Mouse (Mus musculus): ENCODE measurements around the gene Tmem141. TPM values are rescaled to one million over a fixed set of nuclear protein-coding genes. Genes with fewer than 3 reads are reported as not detected.

Tmem141 gene
- polyA plus RNA-seq, 1 experiment from 2014 or later = 16.6 TPM

- no peaks in the 10 kb centered on the region for H3K9me3 ChIP-seq
- H3K27ac ChIP-seq (replicated peaks) = peak overlapping the region; percentile 92
- 20% methylated on average over 11 of the region's 11 CpGs for WGBS
- peak overlapping the region; percentile 71 for H3K4me3 ChIP-seq
- H3K36me3 ChIP-seq (replicated peaks) = peaks cover 42% of the 10 kb centered on the region
- peaks cover 56% of the 10 kb centered on the region for H3K4me1 ChIP-seq
- H3K27me3 ChIP-seq (replicated peaks; ENCODE audit: low read depth, poor library complexity, severe bottlenecking) = peaks cover 39% of the 10 kb centered on the region
- no peak for DNase-seq (ENCODE audit: low spot score)
Measured at GRCm38 (mm10) chr2:25574136-25574535, 47.7 kb downstream of the Tmem141 start.

- Histone ChIP-seq H3K36me3 (replicated peaks) (peaks cover 52% of the 10 kb centered on the region), H3K4me1 (peaks cover 45% of the 10 kb centered on the region), H3K27me3 (replicated peaks; ENCODE audit: low read depth, poor library complexity, severe bottlenecking) (peaks cover 28% of the 10 kb centered on the region), H3K27ac (replicated peaks) (no peak overlapping the region), H3K9me3 (no peaks in the 10 kb centered on the region), H3K4me3 (peak overlapping the region; percentile 71)
- WGBS = 97% methylated on average over 2 of the region's 2 CpGs
- no peak for DNase-seq (ENCODE audit: low spot score)
Measured at GRCm38 (mm10) chr2:25573068-25573467, 48.7 kb downstream of the Tmem141 start.

- H3K27me3 ChIP-seq (replicated peaks; ENCODE audit: low read depth, poor library complexity, severe bottlenecking) = peaks cover 10% of the 10 kb centered on the region
- H3K9me3 ChIP-seq = no peaks in the 10 kb centered on the region
- peaks cover 28% of the 10 kb centered on the region for H3K4me1 ChIP-seq
- WGBS = 87% methylated on average over 4 of the region's 4 CpGs
- H3K36me3 ChIP-seq (replicated peaks) = peaks cover 71% of the 10 kb centered on the region
- DNase-seq (ENCODE audit: low spot score) = no peak
- no peak overlapping the region for H3K27ac ChIP-seq (replicated peaks)
- no peak overlapping the region for H3K4me3 ChIP-seq
Measured at GRCm38 (mm10) chr2:25571221-25571620, 50.6 kb downstream of the Tmem141 start.

Other genes with a start within 250 kb of the Tmem141 start
- 73.6 and 74.6 TPM in 2 replicates for gene Sapcd2, start 249.7 kb downstream of the Tmem141 start, polyA plus RNA-seq (2016; fragmentation: Nextera tagmentation; extraction: Ambion mirVana)
- 0.14 TPM in 1 of 2 replicates, not detected in the other for gene Entpd2, start 226.1 kb downstream of the Tmem141 start, polyA plus RNA-seq (2016; fragmentation: Nextera tagmentation; extraction: Ambion mirVana)
- 38.3 and 40.3 TPM in 2 replicates for gene Npdc1, start 222.7 kb downstream of the Tmem141 start, polyA plus RNA-seq (2016; fragmentation: Nextera tagmentation; extraction: Ambion mirVana)
- gene Fut7, start 198.7 kb downstream of the Tmem141 start, polyA plus RNA-seq (2016; fragmentation: Nextera tagmentation; extraction: Ambion mirVana) = not detected in 2 replicates
- gene Abca2, start 193.3 kb downstream of the Tmem141 start, polyA plus RNA-seq (2016; fragmentation: Nextera tagmentation; extraction: Ambion mirVana) = 4.3 and 5.6 TPM in 2 replicates
- 0.60 and 1.4 TPM in 2 replicates for gene Clic3, start 165.2 kb downstream of the Tmem141 start, polyA plus RNA-seq (2016; fragmentation: Nextera tagmentation; extraction: Ambion mirVana)
- 15.8 and 16.0 TPM in 2 replicates for gene Paxx, start 160.9 kb downstream of the Tmem141 start, polyA plus RNA-seq (2016; fragmentation: Nextera tagmentation; extraction: Ambion mirVana)
- 0.18 TPM in 1 of 2 replicates, not detected in the other for gene Ptgds, start 152.0 kb downstream of the Tmem141 start, polyA plus RNA-seq (2016; fragmentation: Nextera tagmentation; extraction: Ambion mirVana)
- gene Lcn12, start 128.1 kb downstream of the Tmem141 start, polyA plus RNA-seq (2016; fragmentation: Nextera tagmentation; extraction: Ambion mirVana) = not detected in 2 replicates
- gene Fbxw5, start 121.3 kb downstream of the Tmem141 start, polyA plus RNA-seq (2016; fragmentation: Nextera tagmentation; extraction: Ambion mirVana) = 87.9 and 92.2 TPM in 2 replicates
- 6.1 and 6.7 TPM in 2 replicates for gene C8g, start 120.3 kb downstream of the Tmem141 start, polyA plus RNA-seq (2016; fragmentation: Nextera tagmentation; extraction: Ambion mirVana)
- gene Traf2, start 75.1 kb downstream of the Tmem141 start, polyA plus RNA-seq (2016; fragmentation: Nextera tagmentation; extraction: Ambion mirVana) = 39.9 and 40.1 TPM in 2 replicates
- gene Edf1, start 64.2 kb downstream of the Tmem141 start, polyA plus RNA-seq (2016; fragmentation: Nextera tagmentation; extraction: Ambion mirVana) = 310 and 316 TPM in 2 replicates
- 1.9 and 7.7 TPM in 2 replicates for gene Mamdc4, start 47.2 kb downstream of the Tmem141 start, polyA plus RNA-seq (2016; fragmentation: Nextera tagmentation; extraction: Ambion mirVana)
- gene Phpt1, start 46.8 kb downstream of the Tmem141 start, polyA plus RNA-seq (2016; fragmentation: Nextera tagmentation; extraction: Ambion mirVana) = 146 and 155 TPM in 2 replicates
- 0.05 and 0.16 TPM in 2 replicates for gene Ajm1, start 40.2 kb downstream of the Tmem141 start, polyA plus RNA-seq (2016; fragmentation: Nextera tagmentation; extraction: Ambion mirVana)
- gene Rabl6, start 13.5 kb downstream of the Tmem141 start, polyA plus RNA-seq (2016; fragmentation: Nextera tagmentation; extraction: Ambion mirVana) = 77.1 and 78.2 TPM in 2 replicates
- 0.10 and 0.11 TPM in 2 replicates for gene Ccdc183, start 4.3 kb downstream of the Tmem141 start, polyA plus RNA-seq (2016; fragmentation: Nextera tagmentation; extraction: Ambion mirVana)
- gene Fcna, start 6.0 kb upstream of the Tmem141 start, polyA plus RNA-seq (2016; fragmentation: Nextera tagmentation; extraction: Ambion mirVana) = 0.49 and 0.57 TPM in 2 replicates
- gene Lcn8, start 31.1 kb upstream of the Tmem141 start, polyA plus RNA-seq (2016; fragmentation: Nextera tagmentation; extraction: Ambion mirVana) = 0.24 TPM in 1 of 2 replicates, not detected in the other
- not detected in 2 replicates for gene Lcn5, start 35.9 kb upstream of the Tmem141 start, polyA plus RNA-seq (2016; fragmentation: Nextera tagmentation; extraction: Ambion mirVana)
- not detected in 2 replicates for gene Lcn6, start 54.8 kb upstream of the Tmem141 start, polyA plus RNA-seq (2016; fragmentation: Nextera tagmentation; extraction: Ambion mirVana)
- not detected in 2 replicates for gene Lcn10, start 60.7 kb upstream of the Tmem141 start, polyA plus RNA-seq (2016; fragmentation: Nextera tagmentation; extraction: Ambion mirVana)
- gene Obp2a, start 78.0 kb upstream of the Tmem141 start, polyA plus RNA-seq (2016; fragmentation: Nextera tagmentation; extraction: Ambion mirVana) = not detected in 2 replicates
- gene Bmyc, start 84.7 kb upstream of the Tmem141 start, polyA plus RNA-seq (2016; fragmentation: Nextera tagmentation; extraction: Ambion mirVana) = 80.3 and 82.0 TPM in 2 replicates
- gene Obp2b, start 115.0 kb upstream of the Tmem141 start, polyA plus RNA-seq (2016; fragmentation: Nextera tagmentation; extraction: Ambion mirVana) = not detected in 2 replicates
- gene Lcn3, start 143.6 kb upstream of the Tmem141 start, polyA plus RNA-seq (2016; fragmentation: Nextera tagmentation; extraction: Ambion mirVana) = not detected in 2 replicates
- not detected in 2 replicates for gene Lcn11, start 155.0 kb upstream of the Tmem141 start, polyA plus RNA-seq (2016; fragmentation: Nextera tagmentation; extraction: Ambion mirVana)
- gene Gm13539, start 160.3 kb upstream of the Tmem141 start, polyA plus RNA-seq (2016; fragmentation: Nextera tagmentation; extraction: Ambion mirVana) = not detected in 2 replicates
- gene Glt6d1, start 193.8 kb upstream of the Tmem141 start, polyA plus RNA-seq (2016; fragmentation: Nextera tagmentation; extraction: Ambion mirVana) = not detected in 2 replicates
- not detected in 2 replicates for gene Lcn9, start 201.1 kb upstream of the Tmem141 start, polyA plus RNA-seq (2016; fragmentation: Nextera tagmentation; extraction: Ambion mirVana)
- not detected in 2 replicates for gene Sohlh1, start 225.2 kb upstream of the Tmem141 start, polyA plus RNA-seq (2016; fragmentation: Nextera tagmentation; extraction: Ambion mirVana)
- gene Kcnt1, start 241.7 kb upstream of the Tmem141 start, polyA plus RNA-seq (2016; fragmentation: Nextera tagmentation; extraction: Ambion mirVana) = 0.10 and 0.23 TPM in 2 replicates

Data from embryonic facial prominence, embryonic 10.5 days (tissue).